Mouse (Mus musculus) R1 (cell line): ENCODE results near the gene Zfp335.
A peak's percentile ranks its signal among the peaks of the same experiment; 100 is the strongest.
"Not testable (repeated sequence)": the region's sequence is repeated elsewhere in the genome, so short reads cannot be mapped to it uniquely, and the experiment has no call there.

ENCODE experiments used
- DNase-seq: peaks from one replicate; pipeline ENCODE4 v3.0.0-alpha.2; 2018; ENCODE audit warnings: low read depth, low spot score

The Zfp335 gene

DNA sequence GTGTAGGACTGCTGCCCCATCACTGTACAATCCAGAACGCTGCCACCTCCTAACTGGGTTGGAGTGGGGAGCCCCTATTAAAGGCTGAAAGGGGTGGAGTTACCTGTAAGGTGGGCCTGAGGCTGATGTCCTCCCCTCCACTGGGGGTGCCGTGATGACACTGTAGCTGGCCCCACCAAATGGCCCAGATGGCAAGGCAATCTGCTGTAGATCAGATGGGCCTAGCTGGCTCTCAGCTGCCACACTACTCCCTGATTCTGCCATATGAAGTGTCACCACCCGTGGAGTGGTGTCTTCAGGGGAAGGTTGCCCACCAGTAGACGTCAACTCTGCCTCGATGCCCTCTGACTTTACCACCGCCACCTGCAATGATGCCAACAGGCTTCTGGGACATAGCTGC lies 15.7 kb downstream of the Zfp335 start:
- no peak for DNase-seq

DNA sequence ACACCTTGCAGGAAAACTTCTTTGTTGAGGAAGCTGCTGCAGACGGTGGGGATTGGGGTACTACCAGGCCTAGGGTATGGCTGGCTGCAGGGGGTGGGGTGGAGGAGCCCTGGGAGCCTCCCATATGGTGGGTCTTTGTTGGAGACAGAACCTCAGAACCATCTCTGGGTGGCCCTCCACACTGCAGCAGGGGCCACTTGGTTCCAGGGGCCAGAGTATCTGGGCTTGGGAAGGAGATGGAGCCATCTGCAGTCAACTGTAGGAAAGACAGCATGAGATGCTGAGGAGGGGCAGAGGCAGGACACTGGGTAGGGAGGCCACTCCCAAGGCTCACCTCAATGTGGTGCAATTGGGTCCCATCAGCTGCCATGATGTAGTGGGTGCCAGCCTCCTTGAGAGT lies 16.9 kb downstream of the Zfp335 start:
- no peak for DNase-seq

DNA sequence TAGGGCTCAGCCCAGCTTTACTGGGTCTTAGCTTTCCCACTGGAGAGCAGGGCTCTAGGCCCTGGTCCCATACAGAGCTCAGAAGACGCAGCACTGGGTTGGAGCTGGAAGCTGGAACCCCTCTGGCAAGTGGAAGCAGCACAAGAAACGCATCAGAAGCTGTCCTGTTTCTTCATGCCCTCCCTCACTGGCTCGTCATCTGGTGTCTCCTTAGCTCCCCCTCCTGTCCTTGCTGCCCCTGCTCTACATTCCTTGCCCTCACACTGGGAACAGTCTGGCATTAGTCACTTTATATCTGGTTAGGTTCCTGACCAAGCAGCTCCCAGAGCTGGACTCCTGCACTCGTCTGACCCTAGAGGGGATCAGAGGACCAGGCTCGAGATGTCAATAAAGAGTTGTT lies 17.5 kb downstream of the Zfp335 start:
- no peak for DNase-seq

DNA sequence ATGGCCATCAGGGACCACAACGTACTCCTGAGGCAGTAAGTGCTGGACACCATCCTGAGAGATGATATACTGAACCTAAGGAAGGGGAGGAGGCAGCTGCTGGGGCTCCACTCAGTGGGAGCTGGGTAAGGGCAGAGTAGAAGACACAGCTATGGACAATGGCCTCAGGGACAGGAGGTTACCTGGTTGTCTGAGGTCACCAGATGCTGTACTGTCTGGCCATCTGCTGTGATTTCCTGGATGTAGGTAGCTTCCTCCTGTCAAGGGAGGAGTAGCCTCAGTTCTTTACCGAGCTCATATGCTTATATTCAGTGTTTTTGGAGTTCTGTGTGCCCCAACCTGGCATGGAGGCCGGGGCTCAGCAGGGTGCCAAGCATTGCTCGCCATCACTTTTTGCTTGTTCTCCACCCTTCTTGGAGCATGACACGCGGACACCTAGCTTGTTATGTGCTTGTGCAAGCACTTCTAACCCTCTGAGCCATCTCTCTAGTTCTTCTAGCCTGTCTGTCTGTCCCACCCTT lies 18.8 kb downstream of the Zfp335 start:
- DNase-seq, result no peak

DNA sequence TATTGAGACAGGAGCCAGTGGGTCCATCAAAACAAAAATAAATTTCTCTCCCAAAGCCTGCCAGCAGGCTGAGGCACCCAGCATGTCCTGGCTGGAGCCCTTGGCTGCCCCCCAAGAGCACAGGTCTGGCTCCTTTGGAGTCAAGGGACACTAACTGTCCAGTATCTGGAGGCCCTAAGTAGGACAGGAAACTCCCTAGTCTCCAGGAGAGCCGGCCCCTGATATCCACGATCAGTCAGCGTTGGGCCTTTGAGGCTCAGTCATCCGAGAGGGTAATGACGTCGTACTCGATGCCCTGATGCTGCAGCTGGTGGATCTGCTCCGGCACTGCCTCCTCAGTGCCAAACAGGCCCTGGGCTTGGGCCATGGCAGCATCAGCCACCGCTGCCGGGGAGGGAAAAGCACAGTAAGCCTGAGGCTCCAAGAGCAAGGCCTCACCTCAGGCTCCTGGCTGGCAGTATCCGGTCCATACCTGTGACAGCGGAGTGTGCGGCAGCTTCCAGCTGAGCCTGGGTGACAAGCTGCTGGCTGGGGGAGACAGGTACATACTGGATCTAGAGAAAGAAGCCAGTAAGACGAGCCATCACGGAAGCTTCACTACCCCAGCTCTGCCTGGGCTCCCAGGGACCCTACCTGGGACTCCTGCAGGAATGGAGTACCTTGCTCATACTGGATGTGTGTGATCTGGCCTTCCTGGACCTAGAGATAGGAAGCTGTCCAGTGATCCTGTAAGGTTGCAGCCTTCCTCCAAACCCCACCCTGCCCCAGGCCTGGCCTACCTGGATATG lies 19.5 kb downstream of the Zfp335 start:
- no peak for DNase-seq

DNA sequence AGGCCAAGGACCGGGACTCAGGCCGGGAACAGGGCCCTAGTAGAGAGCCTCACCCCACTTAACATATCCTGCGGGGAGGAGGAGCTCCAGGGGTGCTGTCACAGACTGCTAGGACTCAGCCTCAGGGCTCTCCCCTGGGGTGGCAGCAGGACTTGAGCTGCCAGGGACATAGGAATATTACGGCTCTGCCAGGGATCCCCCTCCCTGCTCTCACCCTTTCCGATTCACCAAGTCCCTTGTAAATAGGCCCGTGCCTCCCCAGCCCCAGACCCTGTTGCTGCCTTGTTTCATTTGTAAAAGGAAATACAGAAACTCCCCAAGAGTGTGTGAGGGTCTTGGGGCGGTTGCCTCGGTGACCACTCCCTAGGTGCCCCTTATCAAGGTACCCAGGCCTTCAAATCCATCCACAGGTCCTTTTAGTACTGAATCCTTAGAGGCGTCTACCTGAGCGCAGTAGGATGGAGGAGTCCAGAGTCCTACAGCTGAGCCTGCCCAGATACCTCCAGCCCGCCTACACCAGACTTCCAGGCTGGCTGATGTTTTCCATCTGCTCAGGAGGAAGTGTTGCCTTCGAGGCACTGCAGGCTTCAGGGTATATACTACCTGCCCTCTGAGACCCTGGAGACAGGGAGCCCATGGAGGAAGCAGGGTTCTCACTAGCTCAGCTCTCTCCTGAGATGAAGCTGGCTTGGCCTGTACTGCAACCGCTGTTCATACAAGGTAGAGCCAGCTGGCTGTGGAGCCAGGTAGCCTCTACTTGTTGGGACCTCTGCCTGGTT lies 20.3 kb downstream of the Zfp335 start:
- DNase-seq, result no peak

DNA sequence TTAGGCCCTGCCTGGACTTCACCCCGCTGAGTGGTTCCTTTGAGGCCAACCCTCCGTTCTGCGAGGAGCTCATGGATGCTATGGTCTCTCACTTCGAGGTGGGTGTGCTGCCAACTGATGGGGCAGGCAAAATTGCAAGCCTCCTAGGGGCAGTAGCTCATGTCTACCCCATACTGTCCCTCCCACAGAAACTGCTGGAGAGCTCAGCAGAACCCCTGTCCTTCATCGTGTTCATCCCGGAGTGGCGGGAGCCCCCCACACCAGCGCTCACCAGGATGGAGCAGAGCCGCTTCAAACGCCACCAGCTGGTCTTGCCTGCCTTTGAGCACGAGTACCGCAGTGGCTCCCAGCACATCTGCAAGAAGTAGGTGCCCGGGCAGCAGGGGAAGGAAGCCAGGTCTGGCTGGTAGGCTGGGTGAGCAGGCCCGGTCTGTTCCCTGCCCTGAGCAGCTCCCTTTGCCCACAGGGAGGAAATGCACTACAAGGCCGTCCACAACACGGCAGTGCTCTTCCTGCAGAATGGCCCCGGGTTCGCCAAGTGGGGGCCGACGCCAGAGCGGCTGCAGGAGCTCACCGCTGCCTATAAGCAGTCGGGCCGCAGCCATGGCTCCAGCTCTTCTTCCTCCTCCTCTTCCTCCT lies 21.0 kb downstream of the Zfp335 start:
- DNase-seq, result no peak

DNA sequence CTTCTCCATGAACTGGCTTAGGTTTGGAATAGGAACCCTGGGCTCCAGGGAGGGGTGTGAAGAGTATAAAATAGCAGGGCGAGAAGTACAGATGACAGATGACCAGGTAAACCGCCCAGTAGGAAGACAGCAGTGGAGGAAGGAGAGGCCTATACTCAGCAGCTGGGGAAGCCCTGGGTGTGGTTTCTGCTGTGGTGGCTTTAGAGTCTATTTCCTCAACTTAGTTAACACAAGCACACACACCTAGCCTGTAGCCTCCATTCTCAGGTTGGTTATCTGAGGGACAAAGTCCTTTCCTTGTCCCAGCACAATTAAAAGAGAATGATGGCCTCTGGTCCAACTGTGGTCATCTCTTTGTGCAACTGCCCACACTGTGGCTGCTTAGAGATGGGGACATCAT lies 21.6 kb downstream of the Zfp335 start:
- DNase-seq, result no peak

DNA sequence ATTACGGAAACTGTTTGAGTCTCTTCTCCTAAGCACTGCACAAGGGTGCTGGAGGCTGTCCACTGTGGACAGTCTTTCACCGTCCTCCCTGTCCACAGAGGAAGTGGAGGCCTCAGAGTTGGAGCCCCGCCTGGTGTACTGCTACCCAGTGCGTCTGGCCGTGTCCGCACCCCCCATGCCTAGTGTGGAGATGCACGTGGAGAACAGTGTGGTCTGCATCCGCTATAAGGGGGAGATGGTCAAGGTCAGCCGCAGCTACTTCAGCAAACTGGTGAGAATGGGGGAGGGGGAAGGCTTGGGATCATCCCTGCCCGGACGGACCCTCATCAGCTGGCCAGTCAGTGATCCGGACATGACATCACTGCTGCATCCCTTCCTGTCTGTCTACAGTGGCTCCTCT lies 22.6 kb downstream of the Zfp335 start:
- no peak for DNase-seq

DNA sequence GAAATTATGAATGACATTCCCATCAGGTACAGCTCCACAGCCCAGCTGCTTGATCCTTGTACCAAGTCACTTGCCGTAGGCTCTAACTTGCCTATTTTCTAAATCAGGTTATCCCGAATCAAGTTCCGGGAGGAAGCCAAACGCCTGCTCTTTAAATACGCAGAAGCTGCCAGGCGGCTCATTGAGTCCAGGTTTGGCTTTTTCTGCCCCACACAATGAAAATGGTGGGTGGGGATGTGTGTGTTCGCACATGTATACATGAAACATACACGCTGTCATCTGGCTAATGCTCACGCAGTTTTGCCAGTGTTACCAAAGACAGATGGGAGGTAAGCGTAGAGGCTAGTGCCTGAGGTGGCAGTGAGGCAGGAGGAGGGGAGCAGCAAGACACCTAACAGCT lies 24.9 kb downstream of the Zfp335 start:
- DNase-seq, result no peak

DNA sequence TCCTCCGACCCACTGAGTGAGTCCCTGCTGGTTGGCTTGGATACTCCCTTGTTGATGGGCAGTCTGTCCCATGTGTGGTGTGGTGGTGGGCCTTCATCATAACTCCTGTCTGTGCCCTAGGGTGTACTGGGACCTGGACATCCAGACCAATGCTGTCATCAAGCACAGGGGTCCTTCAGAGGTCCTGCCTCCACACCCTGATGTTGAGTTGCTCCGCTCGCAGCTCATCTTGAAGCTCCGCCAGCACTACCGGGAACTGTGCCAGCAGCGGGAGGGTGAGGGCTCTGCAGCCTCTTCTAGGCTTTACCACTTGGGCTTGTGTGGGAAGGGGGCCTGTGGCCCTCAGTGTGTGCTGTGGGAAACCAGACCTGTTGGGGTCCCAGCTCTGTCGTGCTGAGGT lies 25.8 kb downstream of the Zfp335 start:
- no peak for DNase-seq

DNA sequence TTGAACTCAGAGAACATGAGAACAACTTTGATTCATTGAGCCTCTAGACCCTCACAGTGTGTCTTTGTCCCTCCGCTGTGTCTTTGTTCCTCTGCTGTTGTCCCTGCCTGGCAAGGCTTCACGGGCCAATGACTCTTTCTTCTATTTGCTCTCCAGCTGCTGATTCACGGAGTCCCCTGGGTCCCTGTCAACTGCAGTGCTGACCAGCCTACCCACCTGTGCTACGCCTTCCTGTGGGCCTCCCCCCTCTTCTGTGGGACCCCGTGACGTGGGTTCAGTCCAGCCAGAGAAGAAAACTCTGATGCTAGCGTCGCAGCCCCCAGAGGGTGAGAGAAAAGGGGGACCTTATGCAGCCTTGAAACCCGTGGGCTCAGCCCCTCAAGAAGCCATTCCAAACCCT lies 28.9 kb downstream of the Zfp335 start:
- no peak for DNase-seq

DNA sequence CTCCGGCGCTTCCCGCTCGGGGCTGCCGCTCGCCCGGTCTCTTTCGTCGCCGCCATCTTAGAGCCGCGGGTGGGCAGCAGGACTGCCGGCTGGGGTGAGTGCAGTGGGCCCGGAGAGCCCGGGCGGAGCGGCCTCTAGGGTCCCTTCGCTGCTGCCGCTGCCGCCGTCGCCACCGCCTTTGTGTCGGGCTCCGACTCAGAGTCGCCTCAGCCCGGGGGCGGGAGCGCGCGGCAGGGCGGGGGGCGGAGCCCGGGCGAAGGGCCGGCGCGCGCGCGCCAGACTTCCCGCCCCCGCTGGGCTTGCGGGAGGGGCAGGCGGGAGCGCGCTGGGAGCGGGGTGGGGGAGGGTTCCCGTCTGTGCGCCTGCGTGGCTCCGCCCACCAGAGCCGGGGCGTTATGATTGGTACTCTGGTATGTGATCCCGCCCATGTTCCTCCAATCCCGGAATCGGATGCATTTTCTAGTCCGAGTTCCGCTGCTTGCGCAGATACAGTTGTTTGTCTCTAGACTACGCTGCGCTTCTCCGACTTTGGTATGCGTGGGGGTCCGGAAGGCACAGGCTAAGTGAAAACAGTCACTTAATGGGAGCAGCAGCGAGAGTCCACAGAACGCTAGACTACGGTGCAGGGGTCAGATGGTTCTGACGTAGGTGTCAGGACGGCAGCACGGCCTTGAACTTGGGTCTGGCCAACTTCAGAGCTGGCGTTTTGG lies 31.8 kb downstream of the Zfp335 start:
- DNase-seq, result peak; percentile 97

DNA sequence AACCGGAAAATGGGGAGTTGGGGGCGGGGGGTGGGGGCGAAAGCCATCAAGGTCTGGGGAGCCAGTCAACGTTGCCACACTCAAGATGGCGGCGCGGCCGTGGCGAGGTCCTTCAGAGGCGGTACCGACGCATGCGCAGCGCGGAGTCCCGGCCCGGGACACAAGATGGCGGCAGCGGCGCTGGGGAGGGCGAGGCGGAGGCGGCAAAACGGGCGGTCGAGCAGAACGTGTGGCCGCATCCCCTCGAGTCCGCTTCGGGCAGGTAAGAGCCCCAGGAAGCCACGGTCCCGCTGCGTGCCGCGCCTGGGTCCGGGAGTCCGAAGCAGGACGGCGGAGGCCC lies 32.4 kb downstream of the Zfp335 start, which contains the start of gene Pcif1:
TSS of gene Pcif1 (plus strand) at position 77 of the 340 bp plus-strand sequence.
- DNase-seq, result peak; percentile 91

DNA sequence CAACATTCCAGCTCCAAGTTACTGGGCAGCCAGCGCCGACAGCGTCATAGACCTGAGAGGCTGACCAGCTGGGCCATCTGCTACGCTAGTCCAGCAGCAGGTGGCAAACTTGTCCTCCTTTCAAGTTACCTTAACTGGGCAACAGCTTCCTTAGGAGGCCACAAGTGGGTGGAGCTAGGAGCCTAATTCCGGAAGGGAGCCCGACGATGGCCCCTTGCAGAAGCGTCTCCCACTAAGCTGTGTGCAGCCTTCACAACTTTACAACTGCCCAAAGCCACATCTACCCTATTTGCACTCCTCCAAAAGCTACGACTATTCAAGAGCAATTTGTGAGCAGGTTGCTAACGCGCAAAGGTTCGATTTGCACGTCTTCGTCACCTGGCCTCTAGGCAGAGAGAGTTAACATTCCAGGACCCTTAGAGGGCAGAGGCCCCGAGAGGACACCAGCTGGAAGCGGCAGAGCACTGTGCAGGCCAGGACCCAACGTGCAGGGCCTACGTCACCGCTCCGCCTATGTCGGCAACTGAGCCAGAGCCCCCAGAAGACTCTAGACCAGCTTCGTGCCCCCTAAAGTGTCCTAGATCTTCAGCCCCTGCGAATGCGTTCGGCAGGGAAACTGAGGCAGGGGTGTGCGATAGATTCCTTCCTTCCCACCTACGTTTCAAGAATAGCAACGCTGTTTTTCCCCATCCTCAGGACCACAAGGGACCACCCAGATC lies 32.9 kb downstream of the Zfp335 start:
- peak; percentile 79 for DNase-seq

DNA sequence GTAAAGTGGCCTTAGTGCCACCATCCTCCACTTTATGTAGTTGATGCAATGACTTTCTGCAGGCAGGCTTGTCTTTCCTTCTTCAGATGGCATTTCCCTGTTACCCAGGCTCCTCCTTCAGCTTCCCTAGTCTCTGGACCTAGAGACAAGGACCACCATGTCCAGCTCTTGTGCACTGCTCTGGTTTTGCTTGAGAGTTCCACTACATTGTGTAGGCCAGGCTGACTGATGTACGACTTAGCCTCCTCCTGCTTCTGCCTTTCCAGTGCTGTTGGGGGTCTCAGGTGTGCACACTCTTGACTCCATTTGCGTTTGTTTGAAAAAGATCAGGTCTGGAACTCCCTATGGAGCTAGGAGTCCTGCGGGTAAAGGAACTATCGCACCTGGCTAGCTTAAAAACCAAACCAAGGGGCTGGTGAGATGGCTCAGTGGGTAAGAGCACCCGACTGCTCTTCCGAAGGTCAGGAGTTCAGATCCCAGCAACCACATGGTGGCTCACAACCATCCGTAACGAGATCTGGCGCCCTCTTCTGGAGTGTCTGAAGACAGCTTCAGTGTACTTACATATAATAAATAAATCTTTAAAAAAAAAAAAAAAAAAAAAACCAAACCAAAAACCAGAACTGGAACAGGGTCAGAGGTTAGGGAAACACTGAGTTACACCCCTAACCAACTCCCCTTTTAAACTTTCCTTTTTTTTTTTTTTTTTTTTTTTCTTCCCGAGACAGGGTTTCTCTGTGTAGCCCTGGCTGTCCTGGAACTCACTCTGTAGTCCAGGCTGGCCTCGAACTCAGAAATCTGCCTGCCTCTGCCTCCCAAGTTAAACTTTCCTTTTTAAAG lies 34.0 kb downstream of the Zfp335 start:
- DNase-seq, result peak; percentile 48

DNA sequence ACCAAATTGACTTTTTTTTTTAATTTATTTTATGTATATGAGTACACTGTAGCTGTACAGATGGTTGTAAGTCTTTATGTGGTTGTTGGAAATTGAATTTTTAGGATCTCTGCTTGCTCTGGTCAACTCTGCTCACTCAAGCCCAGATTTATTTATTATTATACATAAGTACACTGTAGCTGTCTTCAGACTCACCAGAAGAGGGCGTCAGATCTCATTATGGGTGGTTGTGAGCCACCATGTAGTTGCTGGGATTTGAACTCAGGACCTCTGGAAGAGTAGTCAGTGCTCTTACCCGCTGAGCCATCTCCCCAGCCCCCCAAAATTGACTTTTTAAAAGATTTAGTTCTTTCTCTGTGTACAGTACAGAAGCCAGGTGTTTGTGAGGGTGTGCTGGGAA lies 35.9 kb downstream of the Zfp335 start:
- DNase-seq, result not testable (repeated sequence)

DNA sequence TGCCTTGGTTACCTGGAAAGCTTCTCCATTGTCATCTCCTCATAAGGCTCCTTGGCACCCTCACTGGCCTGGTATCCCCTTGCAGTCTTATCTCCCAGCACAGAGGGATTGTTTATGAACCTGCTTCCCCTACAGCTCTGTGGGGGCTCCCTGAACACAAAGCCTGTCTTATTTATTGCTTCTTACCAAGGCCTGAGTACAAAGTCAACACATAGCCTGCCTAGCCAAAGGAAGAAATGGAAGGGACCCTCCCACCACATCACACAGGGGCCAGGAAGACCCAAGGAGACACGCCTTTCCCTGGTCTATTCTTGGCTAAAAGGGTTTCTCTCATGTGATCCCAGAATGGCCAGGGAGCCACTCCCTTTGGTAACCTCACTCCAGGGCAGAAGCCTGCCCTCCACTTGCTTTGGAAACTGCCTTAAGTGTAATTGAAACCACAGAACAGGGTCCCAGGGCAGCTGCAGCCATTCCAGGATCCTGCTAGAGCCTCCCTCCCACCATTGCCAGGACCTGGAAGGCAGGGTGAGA lies 37.3 kb downstream of the Zfp335 start:
- DNase-seq, result peak; percentile 70

DNA sequence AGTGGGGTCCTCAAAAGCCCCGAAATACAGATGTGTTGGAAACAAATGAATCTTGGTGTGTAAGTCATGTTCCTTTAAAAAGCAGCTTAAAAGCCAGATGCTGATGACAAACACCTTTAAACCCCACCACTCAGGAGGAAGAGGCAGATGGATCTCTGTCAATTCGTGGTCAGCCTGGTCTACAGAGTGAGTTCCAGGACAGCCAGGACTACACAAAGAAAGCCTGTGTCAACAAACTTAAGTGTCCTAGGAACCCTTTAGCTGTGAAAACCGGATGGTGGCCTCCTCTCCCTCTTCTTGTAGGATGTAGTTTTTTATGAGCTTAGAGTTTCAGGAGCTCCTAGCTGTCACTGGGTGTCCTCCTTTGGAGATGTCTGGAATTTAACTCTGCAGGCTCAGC lies 37.9 kb downstream of the Zfp335 start:
- DNase-seq, result no peak
